Mouse (Mus musculus) heart, adult 2 months (tissue): ENCODE measurements around the gene Tpk1.

Experiments
- CTCF ChIP-seq: fragments of 200-600 bp; IDR thresholded peaks from 2 replicates; pipeline ENCODE4 v1.8.1; 2022; ENCODE audit warnings: antibody characterized with exemption, mild to moderate bottlenecking, moderate library complexity
- POLR2A ChIP-seq: fragments of 200-500 bp; IDR thresholded peaks from 2 replicates; pipeline ENCODE4 v1.6.1; 2011; ENCODE audit warnings: mild to moderate bottlenecking, low read depth, low read length, control low read depth; ENCODE audit not compliant: insufficient read depth

GRCm38 (mm10) chr6:43667681-43668080, 1.6 kb upstream of the Tpk1 start:
- no peak for TF ChIP-seq CTCF
- TF ChIP-seq POLR2A = no peak
